Mouse (Mus musculus) frontal cortex, adult 2 months (tissue): ENCODE data around the gene Fmnl2. TPM values are rescaled to one million over a fixed set of nuclear protein-coding genes. Genes with fewer than 3 reads are reported as not detected.
A peak's percentile ranks its signal among the peaks of the same experiment; 100 is the strongest.

Source experiments
- DNase-seq, 2 experiments: peaks; one replicate each; pipeline ENCODE4 v3.0.0; 2022; ENCODE audit warnings: low spot score in 1 of 2; ENCODE audit errors: extremely low spot score in 1 of 2
- polyA plus RNA-seq: library from polyadenylated mRNA; depleted of rRNA; stranded (reverse); fragments of >200 nt; gene quantifications from 2 replicates; pipeline ENCODE4 v1.2.3, GENCODE M21; 2012

The Fmnl2 gene
- polyA plus RNA-seq, 1 experiment: 30.1 TPM

GRCm38 (mm10) chr2:52978796-52979195, 121.1 kb downstream of the Fmnl2 start:
- DNase-seq: peak in 1 of 2 experiments; percentile 50

GRCm38 (mm10) chr2:52979280-52979763, 121.7 kb downstream of the Fmnl2 start:
- DNase-seq: no peak

- no peak for DNase-seq
These were observed 123.5 kb downstream of the Fmnl2 start for GRCm38 (mm10) chr2:52981126-52981525.

- DNase-seq: no peak
These were observed 123.9 kb downstream of the Fmnl2 start for GRCm38 (mm10) chr2:52981595-52981994.

GRCm38 (mm10) chr2:52982502-52982901, 124.8 kb downstream of the Fmnl2 start:
- DNase-seq: no peak

- DNase-seq: no peak
These were observed 126.9 kb downstream of the Fmnl2 start for GRCm38 (mm10) chr2:52984556-52984955.

- no peak for DNase-seq
These were observed 127.5 kb downstream of the Fmnl2 start for GRCm38 (mm10) chr2:52985167-52985566.

- no peak for DNase-seq
These were observed 128.7 kb downstream of the Fmnl2 start for GRCm38 (mm10) chr2:52986354-52986753.

GRCm38 (mm10) chr2:52987035-52987434, 129.4 kb downstream of the Fmnl2 start:
- DNase-seq: no peak

GRCm38 (mm10) chr2:52987637-52988295, 130.1 kb downstream of the Fmnl2 start:
- peak in 1 of 2 experiments; percentile 40 for DNase-seq

GRCm38 (mm10) chr2:52989316-52989715, 131.7 kb downstream of the Fmnl2 start:
- DNase-seq: no peak

- no peak for DNase-seq
These were observed 133.4 kb downstream of the Fmnl2 start for GRCm38 (mm10) chr2:52990874-52991687.

- DNase-seq: no peak
These were observed 134.1 kb downstream of the Fmnl2 start for GRCm38 (mm10) chr2:52991688-52992194.

- no peak for DNase-seq
These were observed 135.6 kb downstream of the Fmnl2 start for GRCm38 (mm10) chr2:52993241-52993640.

- DNase-seq: no peak
These were observed 136.9 kb downstream of the Fmnl2 start for GRCm38 (mm10) chr2:52994526-52994925.

- DNase-seq: no peak
These were observed 140.5 kb downstream of the Fmnl2 start for GRCm38 (mm10) chr2:52997955-52998750.

GRCm38 (mm10) chr2:52999524-52999969, 141.9 kb downstream of the Fmnl2 start:
- DNase-seq: no peak

- no peak for DNase-seq
These were observed 142.8 kb downstream of the Fmnl2 start for GRCm38 (mm10) chr2:53000446-53000845.

GRCm38 (mm10) chr2:53006161-53006560, 148.5 kb downstream of the Fmnl2 start:
- DNase-seq: no peak

- DNase-seq: peak in 1 of 2 experiments; percentile 71
These were observed 149.5 kb downstream of the Fmnl2 start for GRCm38 (mm10) chr2:53007142-53007541.

- no peak for DNase-seq
These were observed 155.4 kb downstream of the Fmnl2 start for GRCm38 (mm10) chr2:53013051-53013450.
